ENCODE assay signal across 8 mouse cellular contexts in genomic region chr14:111681773-111682172, GRCm38 (mm10). TPM values are rescaled to one million over a fixed set of nuclear protein-coding genes. Genes with fewer than 3 reads are reported as not detected.
DNase-seq lines count a peak whose midpoint lies in the region; ATAC-seq and TF ChIP-seq lines count a peak whose summit lies in the region.

No protein-coding gene starts in this region.

- H3K9me3 ChIP-seq in embryonic facial prominence, embryonic 12.5 days, result no peaks in the 10 kb centered on the region
- H3K9me3 ChIP-seq in hindbrain, postnatal 0 days (ENCODE audit: low read length), result no peaks in the 10 kb centered on the region

- H3K36me3 ChIP-seq in embryonic facial prominence, embryonic 12.5 days, result no peaks in the 10 kb centered on the region
- H3K36me3 ChIP-seq in hindbrain, postnatal 0 days (ENCODE audit: insufficient read depth, low read length), result no peaks in the 10 kb centered on the region; the same call in 1 of the 2 replicates
- no peaks in the 10 kb centered on the region for H3K36me3 ChIP-seq in kidney, adult 2 months (ENCODE audit: control insufficient read depth, insufficient read depth, low read length)

- ATAC-seq in embryonic facial prominence, embryonic 12.5 days (ENCODE audit: insufficient number of reproducible peaks, insufficient read depth, low FRiP score, low TSS enrichment), result no peak
- no peak for ATAC-seq in hindbrain, postnatal 0 days

- H3K4me3 ChIP-seq in layer of hippocampus, adult 2 months, result peak overlapping the region; percentile 49
- H3K4me3 ChIP-seq in embryonic facial prominence, embryonic 12.5 days, result peak overlapping the region; percentile 50
- H3K4me3 ChIP-seq in hindbrain, postnatal 0 days (ENCODE audit: low read length), result peak overlapping the region; percentile 42
- no peak overlapping the region for H3K4me3 ChIP-seq in kidney, adult 2 months (ENCODE audit: insufficient read depth, low read depth, low read length)

- peak overlapping the region; percentile 62 for H3K27ac ChIP-seq in layer of hippocampus, adult 2 months
- no peak overlapping the region for H3K27ac ChIP-seq in embryonic facial prominence, embryonic 12.5 days
- H3K27ac ChIP-seq in hindbrain, postnatal 0 days, result no peak overlapping the region
- no peak overlapping the region for H3K27ac ChIP-seq in kidney, adult 2 months (ENCODE audit: insufficient read depth, low read depth, low read length)

- H3K9ac ChIP-seq in embryonic facial prominence, embryonic 12.5 days, result peak overlapping the region; percentile 57; the same call in 1 of the 2 replicates
- H3K9ac ChIP-seq in hindbrain, postnatal 0 days (replicated peaks; ENCODE audit: low read length), result peak overlapping the region; percentile 46

- peaks cover 25% of the 10 kb centered on the region for H3K27me3 ChIP-seq in embryonic facial prominence, embryonic 12.5 days
- H3K27me3 ChIP-seq in hindbrain, postnatal 0 days (ENCODE audit: insufficient read depth, low read length), result no peaks in the 10 kb centered on the region
- H3K27me3 ChIP-seq in kidney, adult 2 months (replicated peaks; ENCODE audit: control insufficient read depth, insufficient read depth, low read length), result peaks cover 1% of the 10 kb centered on the region; the same call in 1 of the 2 replicates

- TF ChIP-seq CTCF in layer of hippocampus, adult 2 months (conservative IDR thresholded peaks at IDR 0.05), result no peak
- TF ChIP-seq CTCF in hindbrain, postnatal 0 days (IDR thresholded peaks at IDR 0.05; ENCODE audit: low read depth), result no peak
- no peak for TF ChIP-seq CTCF in kidney, adult 2 months (conservative IDR thresholded peaks at IDR 0.05; ENCODE audit: insufficient read depth, insufficient read length, low read depth, low read length)

- peaks cover 7% of the 10 kb centered on the region; the same call in 1 of the 2 replicates for H3K4me1 ChIP-seq in embryonic facial prominence, embryonic 12.5 days
- 0 out of 2 replicates have a peak, but pooled peaks cover 5% of the 10 kb centered on the region for H3K4me1 ChIP-seq in hindbrain, postnatal 0 days (ENCODE audit: insufficient read depth, low read length)
- no peaks in the 10 kb centered on the region for H3K4me1 ChIP-seq in kidney, adult 2 months (ENCODE audit: control insufficient read depth, insufficient read depth, low read length)

- DNase-seq in layer of hippocampus, adult 2 months (ENCODE audit: low spot score in 2 of 2), result no peak
- DNase-seq in layer of hippocampus, adult 9-10 months (ENCODE audit: low spot score), result no peak
- DNase-seq in hindbrain, postnatal 0 days (ENCODE audit: low spot score), result peak; percentile 49
- peak; percentile 27 for DNase-seq in neural tube, embryonic 10.5 days (ENCODE audit: extremely low spot score, low spot score)
- no peak for DNase-seq in urinary bladder, postnatal 36 days (ENCODE audit: low spot score in 2 of 2)
- DNase-seq in kidney, adult 2 months, result no peak
- DNase-seq in urinary bladder, postnatal 14 days (ENCODE audit: low spot score), result no peak

- H3K4me2 ChIP-seq in embryonic facial prominence, embryonic 12.5 days (replicated peaks), result peak overlapping the region; percentile 91
- H3K4me2 ChIP-seq in hindbrain, postnatal 0 days (ENCODE audit: low read depth, low read length), result peak overlapping the region; percentile 81

- WGBS in embryonic facial prominence, embryonic 12.5 days, result 6% methylated on average over 13 of the region's 13 CpGs
- WGBS in hindbrain, postnatal 0 days, result 9% methylated on average over 13 of the region's 13 CpGs
- WGBS in kidney, adult 2 months, result 3% methylated on average over 13 of the region's 13 CpGs

- TF ChIP-seq POLR2A in kidney, adult 2 months (IDR thresholded peaks at IDR 0.05; ENCODE audit: low read depth, low read length), result no peak

RNA-seq across cellular contexts. Expression of gene Slitrk5, which starts 6.9 kb away (rescaled TPM):
- 100 to 1,000 TPM; 107 to 111 TPM for total RNA-seq in layer of hippocampus, adult 2 months (2021)
- 11.9 and 12.2 TPM in 2 replicates for polyA plus RNA-seq in embryonic facial prominence, embryonic 12.5 days (2016; fragmentation: Nextera tagmentation; extraction: Ambion mirVana)
- 55.5 and 60.5 TPM in 2 replicates for total RNA-seq in hindbrain, postnatal 0 days (2014; rRNA removed)
- polyA plus RNA-seq in hindbrain, postnatal 0 days (2015; fragmentation: Nextera tagmentation; extraction: Ambion mirVana), result 30.7 and 31.4 TPM in 2 replicates
- polyA plus RNA-seq in kidney, adult 2 months (2012; rRNA removed), result 0.03 TPM in 2 replicates

Comparison
In these comparisons a context has a peak if more than half of its experiments do, and no peak if none do; other contexts are left out.
1. DNase-seq: peak in hindbrain, postnatal 0 days (single experiment) and neural tube, embryonic 10.5 days (single experiment); none in layer of hippocampus, adult 2 months (0 of 2), layer of hippocampus, adult 9-10 months (single experiment), urinary bladder, postnatal 36 days (0 of 2), kidney, adult 2 months (single experiment) and urinary bladder, postnatal 14 days (single experiment).
2. RNA of gene Slitrk5, which starts 6.9 kb away (polyA plus RNA-seq): 30.7 to 31.4 TPM in hindbrain, postnatal 0 days and 11.9 to 12.2 TPM in embryonic facial prominence, embryonic 12.5 days; 0.03 TPM in kidney, adult 2 months; every median in the first group is over 10 times any median in the second.